Mouse (Mus musculus): ENCODE measurements around the gene Usp48. TPM values are rescaled to one million over a fixed set of nuclear protein-coding genes. Genes with fewer than 3 reads are reported as not detected.
"Not testable (repeated sequence)": the region's sequence is repeated elsewhere in the genome, so short reads cannot be mapped to it uniquely, and the experiment has no call there.

Gene Usp48
- polyA plus RNA-seq, 1 experiment from 2014 or later, result 84.6 TPM

GRCm38 (mm10) chr4:137578181-137578845 is 15.2 kb upstream of the Usp48 start:
- ATAC-seq (ENCODE audit: insufficient read depth, low FRiP score, low TSS enrichment) (no peak), DNase-seq (ENCODE audit: low spot score) (peak; percentile 77)
- no peaks in the 10 kb centered on the region for H3K36me3 ChIP-seq (ENCODE audit: control insufficient read depth, insufficient read depth, low read length)
- WGBS, result 5% methylated on average over 39 of the region's 39 CpGs
- no peaks in the 10 kb centered on the region for H3K4me1 ChIP-seq (ENCODE audit: control insufficient read depth, insufficient read depth, low read length)
- peak overlapping the region; percentile 32; the same call in 1 of the 2 replicates for H3K9ac ChIP-seq (ENCODE audit: low read length)
- H3K27me3 ChIP-seq (ENCODE audit: control insufficient read depth, insufficient read depth, low read length), result peaks cover 5% of the 10 kb centered on the region; the same call in 1 of the 2 replicates
- no peaks in the 10 kb centered on the region for H3K9me3 ChIP-seq (ENCODE audit: control insufficient read depth, low read length)
- peak overlapping the region; percentile 29 for H3K4me3 ChIP-seq (ENCODE audit: low read depth, low read length)
- H3K27ac ChIP-seq (ENCODE audit: low read depth, low read length), result no peak overlapping the region
- H3K4me2 ChIP-seq (ENCODE audit: low read depth), result peak overlapping the region; percentile 65

DNA sequence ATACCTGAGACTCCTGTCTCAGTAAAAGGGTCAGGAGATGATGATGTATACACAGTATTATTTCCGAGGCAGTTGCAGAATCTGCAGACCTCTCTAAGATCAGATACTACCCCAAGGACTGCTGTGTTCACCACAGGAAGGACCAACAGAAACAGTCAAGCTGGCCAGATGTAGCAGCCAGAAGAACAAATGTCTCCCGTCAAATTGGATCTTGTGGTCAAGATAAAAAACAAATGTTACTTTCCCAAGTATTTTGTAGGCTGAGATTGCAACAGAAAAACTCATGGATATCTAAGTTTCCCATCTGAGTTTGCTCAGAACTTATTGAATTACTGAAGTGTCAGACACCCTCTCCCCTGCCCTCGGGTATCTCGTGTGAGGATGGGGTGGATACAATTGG is 13.8 kb upstream of the Usp48 start:
- H3K4me1 ChIP-seq (ENCODE audit: control insufficient read depth, insufficient read depth, low read length), result no peaks in the 10 kb centered on the region
- H3K27me3 ChIP-seq (ENCODE audit: control insufficient read depth, insufficient read depth, low read length), result peaks cover 5% of the 10 kb centered on the region; the same call in 1 of the 2 replicates
- H3K4me3 ChIP-seq (ENCODE audit: low read depth, low read length), result no peak overlapping the region
- H3K4me2 ChIP-seq (ENCODE audit: low read depth), result no peak overlapping the region
- H3K27ac ChIP-seq (ENCODE audit: low read depth, low read length), result no peak overlapping the region
- H3K36me3 ChIP-seq (ENCODE audit: control insufficient read depth, insufficient read depth, low read length), result no peaks in the 10 kb centered on the region
- WGBS, result 61% methylated on average over 4 of the region's 4 CpGs
- no peak for DNase-seq (ENCODE audit: low spot score)
- no peaks in the 10 kb centered on the region for H3K9me3 ChIP-seq (ENCODE audit: control insufficient read depth, low read length)
- ATAC-seq (ENCODE audit: insufficient read depth, low FRiP score, low TSS enrichment), result no peak
- H3K9ac ChIP-seq (ENCODE audit: low read length), result no peak overlapping the region

GRCm38 (mm10) chr4:137580299-137580698 is 13.3 kb upstream of the Usp48 start:
- Histone ChIP-seq H3K36me3 (ENCODE audit: control insufficient read depth, insufficient read depth, low read length) (no peaks in the 10 kb centered on the region), H3K9me3 (ENCODE audit: control insufficient read depth, low read length) (no peaks in the 10 kb centered on the region), H3K9ac (ENCODE audit: low read length) (no peak overlapping the region), H3K4me2 (ENCODE audit: low read depth) (no peak overlapping the region), H3K27me3 (ENCODE audit: control insufficient read depth, insufficient read depth, low read length) (peaks cover 5% of the 10 kb centered on the region; the same call in 1 of the 2 replicates), H3K4me3 (ENCODE audit: low read depth, low read length) (no peak overlapping the region), H3K4me1 (ENCODE audit: control insufficient read depth, insufficient read depth, low read length) (no peaks in the 10 kb centered on the region), H3K27ac (ENCODE audit: low read depth, low read length) (no peak overlapping the region)
- 74% methylated on average over 2 of the region's 2 CpGs for WGBS
- ATAC-seq (ENCODE audit: insufficient read depth, low FRiP score, low TSS enrichment), result no peak
- DNase-seq (ENCODE audit: low spot score), result no peak

DNA sequence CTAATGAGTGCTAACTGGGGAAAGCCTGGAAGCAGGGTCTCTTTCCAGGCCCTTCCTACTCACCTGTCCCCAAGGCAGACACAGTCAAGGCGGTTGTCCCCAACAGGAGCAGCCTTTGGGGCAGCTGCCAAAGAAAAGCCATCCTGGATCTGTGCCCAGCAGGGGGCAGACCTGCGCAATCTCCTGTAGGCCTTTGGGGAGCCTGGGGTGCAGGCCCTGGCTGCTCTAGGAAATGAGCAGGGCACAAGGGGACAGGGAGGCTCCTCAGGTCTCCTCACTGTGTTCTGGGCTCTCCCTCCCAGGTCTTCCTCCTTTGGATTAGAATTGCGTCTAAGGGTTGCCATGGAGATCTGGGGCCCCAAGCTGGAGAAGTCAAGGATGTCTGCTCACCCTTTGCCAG is 11.7 kb upstream of the Usp48 start:
- no peaks in the 10 kb centered on the region for H3K9me3 ChIP-seq (ENCODE audit: control insufficient read depth, low read length)
- DNase-seq (ENCODE audit: low spot score) (no peak), ATAC-seq (ENCODE audit: insufficient read depth, low FRiP score, low TSS enrichment) (no peak)
- no peak overlapping the region for H3K9ac ChIP-seq (ENCODE audit: low read length)
- no peak overlapping the region for H3K4me3 ChIP-seq (ENCODE audit: low read depth, low read length)
- H3K4me1 ChIP-seq (ENCODE audit: control insufficient read depth, insufficient read depth, low read length), result no peaks in the 10 kb centered on the region
- H3K4me2 ChIP-seq (ENCODE audit: low read depth), result no peak overlapping the region
- H3K36me3 ChIP-seq (ENCODE audit: control insufficient read depth, insufficient read depth, low read length), result no peaks in the 10 kb centered on the region
- H3K27ac ChIP-seq (ENCODE audit: low read depth, low read length), result no peak overlapping the region
- WGBS, result 36% methylated on average over 3 of the region's 3 CpGs
- H3K27me3 ChIP-seq (ENCODE audit: control insufficient read depth, insufficient read depth, low read length), result peaks cover 5% of the 10 kb centered on the region; the same call in 1 of the 2 replicates

GRCm38 (mm10) chr4:137589095-137589494 is 4.5 kb upstream of the Usp48 start:
- not testable (repeated sequence) for H3K36me3 ChIP-seq (ENCODE audit: control insufficient read depth, insufficient read depth, low read length); ATAC-seq (ENCODE audit: insufficient read depth, low FRiP score, low TSS enrichment); H3K4me3 ChIP-seq (ENCODE audit: low read depth, low read length); H3K4me1 ChIP-seq (ENCODE audit: control insufficient read depth, insufficient read depth, low read length); H3K9me3 ChIP-seq (ENCODE audit: control insufficient read depth, low read length); H3K27me3 ChIP-seq (ENCODE audit: control insufficient read depth, insufficient read depth, low read length); H3K27ac ChIP-seq (ENCODE audit: low read depth, low read length); DNase-seq (ENCODE audit: low spot score); H3K4me2 ChIP-seq (ENCODE audit: low read depth); H3K9ac ChIP-seq (ENCODE audit: low read length)
- 78% methylated on average over 2 of the region's 3 CpGs for WGBS

DNA sequence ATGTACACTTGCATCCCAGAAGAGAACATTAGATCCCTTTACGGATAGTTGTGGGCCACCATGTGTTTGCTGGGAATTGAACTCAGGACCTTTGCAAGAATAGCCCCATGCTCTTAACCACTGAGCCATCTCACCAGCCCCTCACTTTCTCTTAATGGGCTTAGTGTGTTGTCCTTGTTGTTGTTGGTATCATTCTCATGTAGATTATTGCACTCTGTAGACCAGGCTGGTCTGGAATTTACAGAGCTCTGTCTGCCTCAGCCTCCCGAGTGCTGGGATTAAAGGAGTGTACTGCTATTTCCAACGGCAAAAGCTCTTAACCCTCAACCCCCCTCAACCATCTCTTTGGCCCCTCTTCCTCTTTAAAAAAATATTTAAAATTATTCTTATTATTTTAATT is 4.0 kb upstream of the Usp48 start:
- H3K36me3 ChIP-seq (ENCODE audit: control insufficient read depth, insufficient read depth, low read length), result no peaks in the 10 kb centered on the region
- H3K4me1 ChIP-seq (ENCODE audit: control insufficient read depth, insufficient read depth, low read length), result no peaks in the 10 kb centered on the region
- H3K27me3 ChIP-seq (ENCODE audit: control insufficient read depth, insufficient read depth, low read length), result no peaks in the 10 kb centered on the region
- H3K9ac ChIP-seq (ENCODE audit: low read length), result no peak overlapping the region
- 85% methylated on average over 3 of the region's 3 CpGs for WGBS
- no peaks in the 10 kb centered on the region for H3K9me3 ChIP-seq (ENCODE audit: control insufficient read depth, low read length)
- no peak overlapping the region for H3K27ac ChIP-seq (ENCODE audit: low read depth, low read length)
- ATAC-seq (ENCODE audit: insufficient read depth, low FRiP score, low TSS enrichment) (no peak), DNase-seq (ENCODE audit: low spot score) (no peak)
- no peak overlapping the region for H3K4me2 ChIP-seq (ENCODE audit: low read depth)
- no peak overlapping the region for H3K4me3 ChIP-seq (ENCODE audit: low read depth, low read length)

DNA sequence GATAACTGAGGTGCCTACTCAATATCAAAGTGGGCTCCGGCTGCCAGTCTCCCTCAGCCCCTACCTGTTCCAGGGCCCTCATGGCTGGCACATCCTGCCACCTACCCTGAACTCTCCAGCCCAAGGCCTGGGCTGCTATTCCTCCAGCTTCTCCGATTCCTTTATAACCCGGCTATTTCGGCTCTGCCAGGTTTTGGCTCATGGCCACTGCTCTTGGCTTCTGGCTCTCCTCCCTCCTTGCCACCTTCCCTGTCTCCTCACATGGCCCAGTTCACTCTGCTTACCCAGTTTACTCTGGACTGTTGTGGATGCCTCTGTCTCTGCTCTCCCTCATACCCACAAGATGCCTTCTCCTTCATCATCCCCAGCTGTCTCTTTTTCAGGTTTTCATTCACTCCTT is 2.6 kb upstream of the Usp48 start:
- DNase-seq (ENCODE audit: low spot score), result no peak
- H3K9ac ChIP-seq (ENCODE audit: low read length), result no peak overlapping the region
- WGBS, result 88% methylated on average over 4 of the region's 4 CpGs
- no peak overlapping the region for H3K4me2 ChIP-seq (ENCODE audit: low read depth)
- peaks cover 12% of the 10 kb centered on the region for H3K4me1 ChIP-seq (ENCODE audit: control insufficient read depth, insufficient read depth, low read length)
- no peak for ATAC-seq (ENCODE audit: insufficient read depth, low FRiP score, low TSS enrichment)
- no peaks in the 10 kb centered on the region for H3K36me3 ChIP-seq (ENCODE audit: control insufficient read depth, insufficient read depth, low read length)
- H3K27me3 ChIP-seq (ENCODE audit: control insufficient read depth, insufficient read depth, low read length), result no peaks in the 10 kb centered on the region
- H3K9me3 ChIP-seq (ENCODE audit: control insufficient read depth, low read length), result no peaks in the 10 kb centered on the region
- H3K27ac ChIP-seq (ENCODE audit: low read depth, low read length), result no peak overlapping the region
- no peak overlapping the region for H3K4me3 ChIP-seq (ENCODE audit: low read depth, low read length)

GRCm38 (mm10) chr4:137594496-137595270 is 1.1 kb downstream of the Usp48 start:
- Histone ChIP-seq H3K4me2 (ENCODE audit: low read depth) (peak overlapping the region; percentile 87), H3K9ac (ENCODE audit: low read length) (peak overlapping the region; percentile 91), H3K27me3 (ENCODE audit: control insufficient read depth, insufficient read depth, low read length) (no peaks in the 10 kb centered on the region), H3K9me3 (ENCODE audit: control insufficient read depth, low read length) (no peaks in the 10 kb centered on the region), H3K27ac (ENCODE audit: low read depth, low read length) (peak overlapping the region; percentile 97), H3K36me3 (ENCODE audit: control insufficient read depth, insufficient read depth, low read length) (no peaks in the 10 kb centered on the region), H3K4me1 (ENCODE audit: control insufficient read depth, insufficient read depth, low read length) (peaks cover 12% of the 10 kb centered on the region), H3K4me3 (ENCODE audit: low read depth, low read length) (peak overlapping the region; percentile 68)
- DNase-seq (ENCODE audit: low spot score) (peak; percentile 52), ATAC-seq (ENCODE audit: insufficient read depth, low FRiP score, low TSS enrichment) (no peak; the same call in 1 of the 2 replicates)
- WGBS, result 5% methylated on average over 40 of the region's 40 CpGs
